Mouse (Mus musculus) splenic B cell, adult 2 months (primary cell): ENCODE measurements around the gene Nrap.

ENCODE experiments used
- DNase-seq: peaks from one replicate; pipeline ENCODE4 v3.0.0-alpha.2; 2011; ENCODE audit warnings: low read depth, low spot score
- H3K27me3 ChIP-seq: 2 replicates; pipeline ENCODE4 v1.6.1; 2012; ENCODE audit warnings: mild to moderate bottlenecking, low read length, moderate library complexity, mixed read lengths; ENCODE audit not compliant: control insufficient read depth, poor library complexity, insufficient read depth, severe bottlenecking
- H3K36me3 ChIP-seq: 2 replicates; pipeline ENCODE4 v1.6.1; 2012; ENCODE audit warnings: mild to moderate bottlenecking, low read length, moderate library complexity, mixed read lengths; ENCODE audit not compliant: control insufficient read depth, poor library complexity, insufficient read depth, severe bottlenecking

Nrap gene

GRCm38 (mm10) chr19:56389879-56390278 is at the start of gene Nrap:
Gene Nrap, minus strand, starts transcription at chr19:56390037.
- no peak for DNase-seq
- no peaks in the 10 kb centered on the region for H3K36me3 ChIP-seq
- H3K27me3 ChIP-seq: no peaks in the 10 kb centered on the region

- Histone ChIP-seq H3K36me3 (0 out of 2 replicates have a peak, but pooled peaks cover 1% of the 10 kb centered on the region), H3K27me3 (no peaks in the 10 kb centered on the region)
- DNase-seq: no peak
Observed at GRCm38 (mm10) chr19:56439072-56439434, 49.2 kb upstream of the Nrap start.

- Histone ChIP-seq H3K27me3 (no peaks in the 10 kb centered on the region), H3K36me3 (0 out of 2 replicates have a peak, but pooled peaks cover 1% of the 10 kb centered on the region)
- DNase-seq: no peak
Observed at GRCm38 (mm10) chr19:56438357-56439071, 48.7 kb upstream of the Nrap start.

- no peak for DNase-seq
- no peaks in the 10 kb centered on the region for H3K27me3 ChIP-seq
- H3K36me3 ChIP-seq: peaks cover 3% of the 10 kb centered on the region; the same call in 1 of the 2 replicates
Observed at GRCm38 (mm10) chr19:56436380-56436779, 46.5 kb upstream of the Nrap start.

GRCm38 (mm10) chr19:56433581-56433980 is 43.7 kb upstream of the Nrap start:
- H3K36me3 ChIP-seq: peaks cover 2% of the 10 kb centered on the region; the same call in 1 of the 2 replicates
- no peaks in the 10 kb centered on the region for H3K27me3 ChIP-seq
- DNase-seq: no peak

- H3K36me3 ChIP-seq: peaks cover 2% of the 10 kb centered on the region; the same call in 1 of the 2 replicates
- H3K27me3 ChIP-seq: no peaks in the 10 kb centered on the region
- no peak for DNase-seq
Observed at GRCm38 (mm10) chr19:56432706-56433105, 42.9 kb upstream of the Nrap start.

GRCm38 (mm10) chr19:56430369-56430768 is 40.5 kb upstream of the Nrap start:
- DNase-seq: no peak
- peaks cover 2% of the 10 kb centered on the region; the same call in 1 of the 2 replicates for H3K36me3 ChIP-seq
- H3K27me3 ChIP-seq: no peaks in the 10 kb centered on the region

GRCm38 (mm10) chr19:56425492-56425891 is 35.7 kb upstream of the Nrap start:
- H3K36me3 ChIP-seq: peaks cover 4% of the 10 kb centered on the region; the same call in 1 of the 2 replicates
- no peaks in the 10 kb centered on the region for H3K27me3 ChIP-seq
- DNase-seq: no peak

- DNase-seq: no peak
Observed at GRCm38 (mm10) chr19:56424606-56425395, 35.0 kb upstream of the Nrap start.

GRCm38 (mm10) chr19:56423370-56423769 is 33.5 kb upstream of the Nrap start:
- DNase-seq: no peak
- Histone ChIP-seq H3K27me3 (no peaks in the 10 kb centered on the region), H3K36me3 (peaks cover 4% of the 10 kb centered on the region; the same call in 1 of the 2 replicates)

More at GRCm38 (mm10) chr19:56424606-56425395, 35.0 kb upstream of the Nrap start:
- no peaks in the 10 kb centered on the region for H3K27me3 ChIP-seq
- peaks cover 4% of the 10 kb centered on the region; the same call in 1 of the 2 replicates for H3K36me3 ChIP-seq

GRCm38 (mm10) chr19:56422476-56423338 is 32.9 kb upstream of the Nrap start:
- H3K27me3 ChIP-seq: no peaks in the 10 kb centered on the region
- peaks cover 4% of the 10 kb centered on the region; the same call in 1 of the 2 replicates for H3K36me3 ChIP-seq
- peak; percentile 63 for DNase-seq

- Histone ChIP-seq H3K36me3 (peaks cover 4% of the 10 kb centered on the region; the same call in 1 of the 2 replicates), H3K27me3 (no peaks in the 10 kb centered on the region)
- no peak for DNase-seq
Observed at GRCm38 (mm10) chr19:56420345-56420744, 30.5 kb upstream of the Nrap start.

GRCm38 (mm10) chr19:56419452-56419851 is 29.6 kb upstream of the Nrap start:
- no peak for DNase-seq
- no peaks in the 10 kb centered on the region for H3K27me3 ChIP-seq
- H3K36me3 ChIP-seq: 0 out of 2 replicates have a peak, but pooled peaks cover 2% of the 10 kb centered on the region

- DNase-seq: no peak
- no peaks in the 10 kb centered on the region for H3K27me3 ChIP-seq
- H3K36me3 ChIP-seq: 0 out of 2 replicates have a peak, but pooled peaks cover 2% of the 10 kb centered on the region
Observed at GRCm38 (mm10) chr19:56418404-56418803, 28.6 kb upstream of the Nrap start.
